Mouse (Mus musculus) ES-Bruce4 (cell line): ENCODE measurements around the gene Fkbpl. TPM values are rescaled to one million over a fixed set of nuclear protein-coding genes. Genes with fewer than 3 reads are reported as not detected.

Source experiments
- H3K27ac ChIP-seq: 2 replicates; pipeline ENCODE4 v1.5.1; 2012; ENCODE audit warnings: low read length, inconsistent platforms; ENCODE audit not compliant: insufficient read depth
- H3K27me3 ChIP-seq: 2 replicates; pipeline ENCODE4 v1.6.1; 2012; ENCODE audit warnings: mild to moderate bottlenecking, low read length, inconsistent platforms; ENCODE audit not compliant: control insufficient read depth, poor library complexity, insufficient read depth, severe bottlenecking
- H3K36me3 ChIP-seq: 2 replicates; pipeline ENCODE4 v1.6.1; 2012; ENCODE audit warnings: inconsistent platforms, mild to moderate bottlenecking, low read length, moderate library complexity; ENCODE audit not compliant: control insufficient read depth, poor library complexity, insufficient read depth, severe bottlenecking
- H3K4me1 ChIP-seq: one replicate; pipeline ENCODE4 v1.8.1; 2011; ENCODE audit warnings: low read length; ENCODE audit not compliant: control insufficient read depth, insufficient read depth
- H3K4me3 ChIP-seq: 2 replicates; pipeline ENCODE4 v1.5.1; 2011; ENCODE audit warnings: low read depth, mild to moderate bottlenecking, low read length
- H3K9ac ChIP-seq: 2 replicates; pipeline ENCODE4 v1.6.1; 2012; ENCODE audit warnings: low read depth, mild to moderate bottlenecking, inconsistent platforms; ENCODE audit not compliant: poor library complexity, severe bottlenecking
- H3K9me3 ChIP-seq: replicated peaks from 2 replicates; pipeline ENCODE4 v1.6.1; 2012; ENCODE audit warnings: mild to moderate bottlenecking, low read length, inconsistent platforms; ENCODE audit not compliant: control insufficient read depth, poor library complexity, insufficient read depth, severe bottlenecking
- CTCF ChIP-seq: IDR thresholded peaks from one replicate; pipeline ENCODE4 v1.8.1; 2011; ENCODE audit warnings: low read depth, low read length
- EP300 ChIP-seq: IDR thresholded peaks from 2 replicates; pipeline ENCODE4 v1.6.1; 2011; ENCODE audit warnings: low read depth, low read length; ENCODE audit not compliant: insufficient read depth
- POLR2A ChIP-seq: IDR thresholded peaks from one replicate; pipeline ENCODE4 v1.8.1; 2011; ENCODE audit warnings: low read length; ENCODE audit not compliant: insufficient read depth
- polyA plus RNA-seq: library from polyadenylated mRNA; stranded (reverse); fragments of >200 nt; gene quantifications from 2 replicates; pipeline ENCODE4 v1.2.4, GENCODE M21; 2011; ENCODE audit warnings: low read depth; ENCODE audit not compliant: missing spikeins, insufficient read depth, insufficient read length

Fkbpl gene
- polyA plus RNA-seq, 1 experiment = 16.5 TPM

DNA sequence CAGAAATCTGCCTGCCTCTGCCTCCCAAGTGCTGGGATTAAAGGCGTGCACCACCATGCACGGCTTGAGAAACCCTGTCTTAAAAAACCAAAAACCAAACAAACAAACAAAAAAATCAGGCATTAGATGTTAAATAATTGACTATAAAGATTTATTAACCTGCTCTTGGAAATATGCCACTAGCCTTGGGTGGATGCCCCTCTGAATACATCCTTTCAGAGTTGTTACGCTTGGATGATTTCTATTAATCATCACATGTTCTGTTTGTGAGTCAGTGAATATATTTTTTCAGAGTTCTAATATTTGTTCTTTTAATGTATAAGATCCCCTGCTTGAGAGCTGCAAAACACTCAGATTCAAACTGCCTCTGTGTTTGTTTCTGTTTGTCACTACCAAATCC lies 19.6 kb upstream of the Fkbpl start:
- no peaks in the 10 kb centered on the region for H3K36me3 ChIP-seq
- TF ChIP-seq POLR2A (no peak), CTCF (no peak), EP300 (no peak)
- H3K27me3 ChIP-seq = no peaks in the 10 kb centered on the region
- no peak overlapping the region for H3K9ac ChIP-seq
- no peak overlapping the region for H3K27ac ChIP-seq
- H3K4me3 ChIP-seq = no peak overlapping the region
- no peaks in the 10 kb centered on the region for H3K9me3 ChIP-seq
- peaks cover 1% of the 10 kb centered on the region for H3K4me1 ChIP-seq

GRCm38 (mm10) chr17:34626062-34626772 lies 18.3 kb upstream of the Fkbpl start:
- peak overlapping the region; percentile 85 for H3K4me3 ChIP-seq
- H3K9ac ChIP-seq = peak overlapping the region; percentile 73
- TF ChIP-seq POLR2A (no peak), EP300 (no peak), CTCF (no peak)
- H3K27me3 ChIP-seq = peaks cover 4% of the 10 kb centered on the region; the same call in 1 of the 2 replicates
- H3K9me3 ChIP-seq = no peaks in the 10 kb centered on the region
- H3K4me1 ChIP-seq = peaks cover 1% of the 10 kb centered on the region
- no peak overlapping the region for H3K27ac ChIP-seq
- H3K36me3 ChIP-seq = no peaks in the 10 kb centered on the region

DNA sequence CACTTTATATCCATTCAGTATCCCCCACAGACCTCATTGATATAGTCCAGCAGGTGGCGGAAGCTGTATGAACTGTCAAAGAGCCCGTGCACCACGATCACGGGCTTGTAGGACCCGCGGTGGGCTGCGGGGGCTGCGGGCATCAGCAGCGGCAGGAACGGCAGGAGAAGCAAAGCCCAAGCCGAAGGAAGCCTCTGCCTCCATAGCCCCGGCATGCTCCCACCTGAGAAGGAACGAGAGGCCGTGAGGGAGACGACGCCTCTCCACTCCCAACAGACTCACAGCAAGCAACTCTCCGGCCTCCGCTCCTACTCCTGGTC lies 17.8 kb upstream of the Fkbpl start:
- Histone ChIP-seq H3K36me3 (no peaks in the 10 kb centered on the region), H3K27ac (no peak overlapping the region), H3K4me1 (peaks cover 1% of the 10 kb centered on the region), H3K4me3 (peak overlapping the region; percentile 85), H3K9me3 (no peaks in the 10 kb centered on the region), H3K9ac (peak overlapping the region; percentile 73), H3K27me3 (peaks cover 4% of the 10 kb centered on the region; the same call in 1 of the 2 replicates)
- TF ChIP-seq EP300 = no peak

GRCm38 (mm10) chr17:34627093-34627942 lies 17.2 kb upstream of the Fkbpl start:
- Histone ChIP-seq H3K4me3 (peak overlapping the region; percentile 85), H3K4me1 (peaks cover 1% of the 10 kb centered on the region)
- TF ChIP-seq EP300 = no peak
- TF ChIP-seq CTCF = no peak
- no peak for TF ChIP-seq POLR2A

GRCm38 (mm10) chr17:34627943-34628643 lies 16.5 kb upstream of the Fkbpl start, which contains the start of gene Ppt2:
Gene Ppt2, minus strand, starts transcription at chr17:34628510.
- Histone ChIP-seq H3K27ac (no peak within 1 kb of the TSS), H3K9ac (peak within 1 kb of the TSS; percentile 73), H3K27me3 (peaks cover 4% of the 10 kb centered on the region; the same call in 1 of the 2 replicates), H3K9me3 (no peaks in the 10 kb centered on the region), H3K4me1 (peaks cover 1% of the 10 kb centered on the region), H3K36me3 (no peaks in the 10 kb centered on the region), H3K4me3 (peak within 1 kb of the TSS; percentile 80)
- TF ChIP-seq EP300 = no peak
- no peak for TF ChIP-seq CTCF
- no peak for TF ChIP-seq POLR2A

More at GRCm38 (mm10) chr17:34627093-34627942, 17.2 kb upstream of the Fkbpl start:
- Histone ChIP-seq H3K9me3 (no peaks in the 10 kb centered on the region), H3K9ac (peak overlapping the region; percentile 73), H3K36me3 (no peaks in the 10 kb centered on the region), H3K27ac (no peak overlapping the region), H3K27me3 (peaks cover 4% of the 10 kb centered on the region; the same call in 1 of the 2 replicates)
